Mouse (Mus musculus) heart, embryonic 13.5 days (tissue): ENCODE measurements around the gene Cyp4a12b. TPM values are rescaled to one million over a fixed set of nuclear protein-coding genes. Genes with fewer than 3 reads are reported as not detected.
"Not testable (repeated sequence)": the region's sequence is repeated elsewhere in the genome, so short reads cannot be mapped to it uniquely, and the experiment has no call there.

Experiments used
- ATAC-seq: fragments of 200-750 bp; cut with Nextera tagmentation; 2 replicates; pipeline ENCODE4 v1.8.0; 2017; ENCODE audit warnings: moderate TSS enrichment; ENCODE audit not compliant: insufficient number of reproducible peaks, low FRiP score, low TSS enrichment; ENCODE audit errors: extremely low read depth
- H3K27ac ChIP-seq: fragments of 300-500 bp; sonication (generic); replicated peaks from 2 replicates; pipeline ENCODE4 v1.5.1; 2015; ENCODE audit warnings: moderate library complexity, mild to moderate bottlenecking, inconsistent platforms
- H3K27me3 ChIP-seq: fragments of 300-500 bp; sonication (generic); replicated peaks from 2 replicates; pipeline ENCODE4 v1.6.1; 2015; ENCODE audit warnings: mild to moderate bottlenecking, inconsistent platforms
- H3K36me3 ChIP-seq: fragments of 300-500 bp; sonication (generic); 2 replicates; pipeline ENCODE4 v1.6.1; 2015; ENCODE audit warnings: mild to moderate bottlenecking, inconsistent platforms
- H3K4me1 ChIP-seq: fragments of 300-500 bp; sonication (generic); 2 replicates; pipeline ENCODE4 v1.6.1; 2015; ENCODE audit warnings: inconsistent platforms
- H3K4me2 ChIP-seq: fragments of 300-500 bp; sonication (generic); 2 replicates; pipeline ENCODE4 v1.6.1; 2015; ENCODE audit warnings: inconsistent platforms, mild to moderate bottlenecking, moderate library complexity
- H3K4me3 ChIP-seq: fragments of 300-500 bp; sonication (generic); 2 replicates; pipeline ENCODE4 v1.5.1; 2015; ENCODE audit warnings: moderate library complexity, mild to moderate bottlenecking, inconsistent platforms
- H3K9ac ChIP-seq: fragments of 300-500 bp; sonication (generic); 2 replicates; pipeline ENCODE4 v1.6.1; 2015; ENCODE audit warnings: inconsistent platforms, mild to moderate bottlenecking, moderate library complexity
- H3K9me3 ChIP-seq: fragments of 300-500 bp; sonication (generic); 2 replicates; pipeline ENCODE4 v1.6.1; 2016; ENCODE audit warnings: inconsistent platforms
- WGBS: fragments of 180-500 bp; shearing (Covaris S2); methylation state at CpG from one replicate; pipeline ENCODE4 v1.1.7; 2015; ENCODE audit warnings: mixed read lengths; 5-methylcytosine and 5-hydroxymethylcytosine counted together
- polyA plus RNA-seq: library from polyadenylated mRNA; unstranded; fragments of >200 nt; fragmentation: Nextera tagmentation; extraction: Ambion mirVana; gene quantifications from 2 replicates; pipeline ENCODE4 v1.2.1, GENCODE M21; 2015

Cyp4a12b gene
- polyA plus RNA-seq: not detected in 2 replicates

DNA sequence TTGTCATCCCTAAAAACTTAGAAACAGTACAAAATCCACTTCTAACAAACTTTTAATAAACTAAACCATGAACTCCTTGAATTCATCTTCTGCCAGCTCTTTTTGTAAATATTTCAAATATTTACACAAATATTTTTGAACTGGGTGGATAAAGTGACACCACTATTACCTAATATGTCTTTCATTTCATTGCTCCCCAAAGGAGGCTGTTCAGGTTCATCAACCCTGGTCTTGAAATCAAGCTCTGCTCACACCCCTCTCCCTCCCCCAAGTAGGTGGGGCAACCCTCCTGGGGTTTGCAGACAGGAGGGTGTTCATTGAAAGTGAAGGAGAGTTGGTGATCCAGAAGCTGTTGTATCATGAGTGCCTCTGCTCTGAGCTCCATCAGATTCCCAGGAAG lies at the start of gene Cyp4a12b:
TSS of gene Cyp4a12b (plus strand) at position 301 of the 400 bp plus-strand sequence.
- not testable (repeated sequence) for H3K27ac ChIP-seq, H3K4me2 ChIP-seq, H3K9me3 ChIP-seq, H3K4me3 ChIP-seq, H3K36me3 ChIP-seq, H3K27me3 ChIP-seq, ATAC-seq, H3K4me1 ChIP-seq, H3K9ac ChIP-seq

DNA sequence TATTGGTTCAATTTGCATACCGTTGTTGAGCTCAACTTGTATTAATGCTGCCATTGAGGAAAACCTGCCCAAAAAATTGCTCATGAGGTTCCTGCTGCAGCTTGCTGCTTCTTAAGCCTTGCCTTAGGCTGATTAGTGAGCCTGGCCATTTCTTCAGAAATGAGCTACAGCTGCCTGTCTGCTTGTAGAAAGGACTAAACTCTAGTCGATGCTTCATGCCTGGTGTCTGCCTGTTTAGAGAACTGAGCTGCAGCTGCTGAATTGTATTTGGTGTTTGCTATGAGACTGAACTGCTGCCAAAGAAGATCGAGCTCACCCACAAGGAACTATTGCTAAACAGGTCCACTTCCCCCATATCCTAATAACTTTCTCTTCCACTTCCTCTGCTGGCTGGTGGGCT lies 45.8 kb upstream of the Cyp4a12b start:
- not testable (repeated sequence) for H3K27ac ChIP-seq, H3K27me3 ChIP-seq, H3K36me3 ChIP-seq, H3K9ac ChIP-seq, H3K4me2 ChIP-seq, H3K9me3 ChIP-seq, H3K4me1 ChIP-seq, H3K4me3 ChIP-seq, ATAC-seq
- WGBS: 66% methylated on average over 3 of the region's 3 CpGs

- H3K36me3 ChIP-seq, H3K4me1 ChIP-seq, H3K4me2 ChIP-seq, H3K9me3 ChIP-seq, H3K27me3 ChIP-seq, H3K27ac ChIP-seq, H3K9ac ChIP-seq, ATAC-seq, H3K4me3 ChIP-seq: not testable (repeated sequence)
Measured at GRCm38 (mm10) chr4:115368067-115368466, 43.4 kb upstream of the Cyp4a12b start.

GRCm38 (mm10) chr4:115396256-115396655 lies 15.2 kb upstream of the Cyp4a12b start:
- H3K27me3 ChIP-seq, H3K4me2 ChIP-seq, H3K4me3 ChIP-seq, H3K36me3 ChIP-seq, H3K4me1 ChIP-seq, H3K9me3 ChIP-seq, H3K9ac ChIP-seq, H3K27ac ChIP-seq, ATAC-seq: not testable (repeated sequence)
- 62% methylated on average over 2 of the region's 2 CpGs for WGBS

DNA sequence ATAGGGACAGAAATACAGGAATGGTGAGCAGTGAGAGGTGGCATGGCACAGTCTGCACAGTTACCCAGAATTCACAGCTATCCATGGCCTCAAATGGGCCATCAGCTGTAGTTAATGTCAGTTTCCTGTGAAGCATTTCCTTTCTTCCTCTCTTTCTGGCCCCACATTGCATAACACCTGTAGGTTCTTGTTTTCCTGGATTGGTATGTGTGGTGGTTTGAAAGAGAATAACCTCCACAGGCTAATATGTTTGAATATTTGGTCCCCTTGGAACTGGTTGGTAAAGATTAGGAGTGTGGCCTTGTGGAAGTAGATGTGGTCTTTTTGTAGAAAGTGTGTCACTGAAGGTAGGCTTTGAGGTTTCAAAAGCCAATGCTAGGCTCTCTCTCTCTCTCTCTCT lies 14.5 kb upstream of the Cyp4a12b start:
- not testable (repeated sequence) for H3K27ac ChIP-seq, H3K4me1 ChIP-seq, H3K27me3 ChIP-seq, H3K9ac ChIP-seq, H3K4me3 ChIP-seq, ATAC-seq, H3K36me3 ChIP-seq, H3K4me2 ChIP-seq, H3K9me3 ChIP-seq

GRCm38 (mm10) chr4:115450577-115451137 lies 39.2 kb downstream of the Cyp4a12b start:
- ATAC-seq: no peak
- 63% methylated on average over 3 of the region's 3 CpGs for WGBS
- Histone ChIP-seq H3K36me3 (no peaks in the 10 kb centered on the region), H3K4me1 (no peaks in the 10 kb centered on the region), H3K9me3 (no peaks in the 10 kb centered on the region), H3K4me3 (no peak overlapping the region), H3K9ac (no peak overlapping the region), H3K27me3 (no peaks in the 10 kb centered on the region), H3K4me2 (no peak overlapping the region), H3K27ac (no peak overlapping the region)

DNA sequence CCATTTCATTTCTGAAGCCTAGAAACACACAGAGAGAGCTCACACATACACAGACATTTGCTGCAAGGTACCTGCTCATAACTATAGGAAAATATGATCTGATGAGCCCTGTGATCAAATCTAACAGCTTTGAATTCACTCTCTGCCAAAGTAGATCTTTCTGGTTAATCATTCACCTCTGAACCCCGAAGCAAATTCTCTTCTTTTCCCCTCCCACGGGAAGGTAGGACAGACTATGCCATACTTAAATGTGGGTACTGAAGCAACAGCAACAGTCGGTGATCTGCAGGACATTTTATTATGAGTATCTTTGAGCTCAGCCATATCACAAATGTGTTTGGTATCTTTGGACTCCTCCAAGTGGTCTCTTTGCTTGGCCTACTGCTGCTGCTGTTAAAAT lies 40.9 kb downstream of the Cyp4a12b start, which contains the start of gene Cyp4a30b:
TSS of gene Cyp4a30b (plus strand) at position 301 of the 400 bp plus-strand sequence.
- no peak within 1 kb of the TSS for H3K4me3 ChIP-seq
- no peaks in the 10 kb centered on the region for H3K27me3 ChIP-seq
- H3K9ac ChIP-seq: no peak within 1 kb of the TSS
- no peaks in the 10 kb centered on the region for H3K36me3 ChIP-seq
- no peaks in the 10 kb centered on the region for H3K9me3 ChIP-seq
- ATAC-seq: no peak
- H3K27ac ChIP-seq: no peak within 1 kb of the TSS
- 62% methylated on average over 3 of the region's 3 CpGs for WGBS
- no peaks in the 10 kb centered on the region for H3K4me1 ChIP-seq
- H3K4me2 ChIP-seq: no peak within 1 kb of the TSS

- not testable (repeated sequence) for ATAC-seq, H3K4me2 ChIP-seq, H3K27me3 ChIP-seq, H3K36me3 ChIP-seq, H3K4me3 ChIP-seq, H3K27ac ChIP-seq, H3K4me1 ChIP-seq, H3K9me3 ChIP-seq, H3K9ac ChIP-seq
- WGBS: 70% methylated on average over 3 of the region's 3 CpGs
Measured at GRCm38 (mm10) chr4:115473585-115473984, 62.2 kb downstream of the Cyp4a12b start.

DNA sequence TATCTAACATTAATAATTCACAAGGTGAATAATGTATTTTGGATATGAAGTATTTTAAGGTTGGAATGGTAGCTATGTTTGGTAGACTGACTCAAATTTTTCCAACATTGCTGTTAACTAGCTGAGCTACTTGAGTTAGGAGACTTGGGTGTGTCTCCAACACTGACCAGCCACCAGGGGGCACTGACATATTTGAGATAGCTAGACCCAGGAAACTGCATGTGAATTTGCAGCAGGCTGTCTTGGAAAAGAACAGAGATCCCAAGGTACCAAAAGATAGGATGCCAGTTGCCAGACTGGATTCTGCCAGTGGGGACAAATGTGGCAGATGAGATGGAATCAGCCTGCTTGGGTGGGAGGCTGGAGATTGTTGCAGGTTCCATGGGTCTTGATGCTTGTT lies 64.6 kb downstream of the Cyp4a12b start:
- H3K4me2 ChIP-seq, H3K27me3 ChIP-seq, H3K9ac ChIP-seq, H3K27ac ChIP-seq, H3K4me1 ChIP-seq, H3K9me3 ChIP-seq, H3K4me3 ChIP-seq, ATAC-seq, H3K36me3 ChIP-seq: not testable (repeated sequence)

DNA sequence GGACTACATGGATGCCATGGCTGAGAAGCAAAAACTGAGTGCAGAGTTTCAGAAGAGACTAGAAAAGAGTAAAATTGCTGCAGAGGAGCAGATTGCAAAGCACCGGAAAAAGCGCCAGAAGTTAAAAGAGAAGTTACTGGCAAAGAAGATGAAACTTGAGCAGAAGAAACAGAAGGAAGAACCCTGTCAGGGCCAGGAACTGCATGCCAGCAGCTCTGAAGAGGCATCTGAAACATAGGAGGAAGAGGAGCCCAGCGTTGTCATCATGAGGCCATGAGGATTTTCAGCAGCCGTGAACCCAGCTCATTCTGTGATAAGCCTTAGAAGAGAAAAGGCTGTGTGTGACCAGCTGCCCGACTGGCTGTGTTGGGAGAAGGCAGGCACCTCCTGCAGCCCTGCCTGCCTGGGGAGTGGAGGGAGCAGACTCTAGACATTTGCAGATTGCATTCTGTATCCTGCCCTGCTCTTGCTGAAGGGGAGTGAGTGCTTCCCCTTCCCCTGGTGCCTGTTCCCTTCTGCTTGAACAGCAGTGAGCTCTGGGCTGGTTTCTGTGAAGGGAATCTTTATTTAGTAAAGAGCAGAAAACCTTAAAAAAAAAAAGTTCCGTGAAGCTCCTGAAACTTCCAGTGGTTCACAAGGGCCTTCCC lies 69.7 kb downstream of the Cyp4a12b start:
- Histone ChIP-seq H3K4me3 (no peak overlapping the region), H3K27ac (no peak overlapping the region), H3K9me3 (no peaks in the 10 kb centered on the region), H3K36me3 (no peaks in the 10 kb centered on the region), H3K4me1 (no peaks in the 10 kb centered on the region), H3K27me3 (no peaks in the 10 kb centered on the region), H3K4me2 (no peak overlapping the region), H3K9ac (no peak overlapping the region)
- no peak for ATAC-seq
- 48% methylated on average over 6 of the region's 6 CpGs for WGBS
